Mouse (Mus musculus) adipocyte (in vitro differentiated cells): ENCODE measurements around the gene Gnat1.

Experiments
- DNase-seq: peaks from one replicate; pipeline ENCODE4 v3.0.0-alpha.2; 2016; ENCODE audit warnings: low spot score

Gene Gnat1

GRCm38 (mm10) chr9:107700114-107700571, 20.6 kb upstream of the Gnat1 start:
- peak; percentile 59 for DNase-seq

- no peak for DNase-seq
Observed at GRCm38 (mm10) chr9:107699376-107699980, 20.0 kb upstream of the Gnat1 start.

GRCm38 (mm10) chr9:107698611-107699190, 19.2 kb upstream of the Gnat1 start:
- DNase-seq = no peak

GRCm38 (mm10) chr9:107697811-107698521, 18.5 kb upstream of the Gnat1 start:
- DNase-seq = no peak

- no peak for DNase-seq
Observed at GRCm38 (mm10) chr9:107696845-107697610, 17.5 kb upstream of the Gnat1 start.

GRCm38 (mm10) chr9:107696106-107696479, 16.6 kb upstream of the Gnat1 start:
- no peak for DNase-seq

GRCm38 (mm10) chr9:107695441-107696105, 16.1 kb upstream of the Gnat1 start:
- no peak for DNase-seq

- no peak for DNase-seq
Observed at GRCm38 (mm10) chr9:107694627-107695026, 15.1 kb upstream of the Gnat1 start.

GRCm38 (mm10) chr9:107693433-107693987, 14.0 kb upstream of the Gnat1 start:
- DNase-seq = no peak

- no peak for DNase-seq
Observed at GRCm38 (mm10) chr9:107692785-107693184, 13.3 kb upstream of the Gnat1 start.

GRCm38 (mm10) chr9:107690391-107690790, 10.9 kb upstream of the Gnat1 start:
- no peak for DNase-seq

- no peak for DNase-seq
Observed at GRCm38 (mm10) chr9:107688939-107689338, 9.4 kb upstream of the Gnat1 start.

GRCm38 (mm10) chr9:107688415-107688814, 8.9 kb upstream of the Gnat1 start:
- DNase-seq = no peak

GRCm38 (mm10) chr9:107685231-107685981, 5.9 kb upstream of the Gnat1 start:
- DNase-seq = no peak

- DNase-seq = no peak
Observed at GRCm38 (mm10) chr9:107682405-107682804, 2.9 kb upstream of the Gnat1 start.

GRCm38 (mm10) chr9:107678861-107679260, 651 bp downstream of the Gnat1 start:
- DNase-seq = no peak

- peak; percentile 87 for DNase-seq
Observed at GRCm38 (mm10) chr9:107677819-107678526, 1.5 kb downstream of the Gnat1 start.

GRCm38 (mm10) chr9:107677091-107677784, 2.3 kb downstream of the Gnat1 start:
- DNase-seq = no peak

- no peak for DNase-seq
Observed at GRCm38 (mm10) chr9:107676302-107676701, 3.2 kb downstream of the Gnat1 start.
